9 mouse cellular contexts compared by ENCODE assay signal in the genomic region with DNA sequence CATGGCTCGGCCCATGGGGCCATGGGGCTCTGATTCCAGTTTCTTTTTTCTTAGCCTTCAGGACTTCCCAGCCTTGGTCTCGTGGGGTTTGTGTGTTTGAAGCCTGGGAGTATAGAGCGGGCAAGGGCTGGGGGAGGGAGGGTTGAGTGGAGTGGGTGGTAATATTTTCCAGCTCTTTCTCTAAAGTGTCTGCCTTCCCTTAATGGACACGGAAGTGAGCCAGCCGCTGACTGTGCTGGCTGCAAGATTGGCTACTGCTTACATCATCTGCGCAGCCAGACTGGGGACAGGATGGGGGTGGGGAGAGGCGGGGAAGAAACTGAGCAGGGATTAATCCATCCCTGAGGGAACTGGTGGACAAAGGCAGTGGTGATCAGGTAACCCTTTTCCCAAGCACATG. TPM values are rescaled to one million over a fixed set of nuclear protein-coding genes. Genes with fewer than 3 reads are reported as not detected.
A peak's percentile ranks its signal among the peaks of the same experiment; 100 is the strongest.
DNase-seq lines count a peak whose midpoint lies in the region; ATAC-seq lines count a peak whose summit lies in the region.
"Had no signal": no experiment of that assay in that cellular context is flagged by ENCODE, and none has a peak within 500 bp of the region (broad histone marks: within the 10 kb centered on the region; RNA-seq: fewer than 3 reads in every experiment).

No protein-coding gene starts in this region.

- H3K9me3 ChIP-seq in liver, embryonic 12.5 days (replicated peaks) = no peaks in the 10 kb centered on the region
- H3K9me3 ChIP-seq in neural tube, embryonic 13.5 days = no peaks in the 10 kb centered on the region

- peak; percentile 40 for DNase-seq in liver
- peak; percentile 53 for DNase-seq in forelimb bud, embryonic 11.5 days (ENCODE audit: low read depth, low spot score)
- peak; percentile 68 for DNase-seq in heart, postnatal 4 days
- peak; percentile 34 for DNase-seq in left cerebral cortex, postnatal 4 days
- DNase-seq in spleen, postnatal 10 days (ENCODE audit: low spot score in 2 of 2) = no peak

- no peaks in the 10 kb centered on the region for H3K36me3 ChIP-seq in liver, embryonic 12.5 days
- H3K36me3 ChIP-seq in neural tube, embryonic 13.5 days = no peaks in the 10 kb centered on the region

- H3K27ac ChIP-seq in liver, embryonic 12.5 days = no peak overlapping the region
- peak overlapping the region; percentile 72 for H3K27ac ChIP-seq in neural tube, embryonic 13.5 days (replicated peaks)

- H3K27me3 ChIP-seq in liver, embryonic 12.5 days (replicated peaks) = no peaks in the 10 kb centered on the region
- no peaks in the 10 kb centered on the region for H3K27me3 ChIP-seq in neural tube, embryonic 13.5 days

- no peaks in the 10 kb centered on the region for H3K4me1 ChIP-seq in liver, embryonic 12.5 days
- peaks cover 27% of the 10 kb centered on the region for H3K4me1 ChIP-seq in neural tube, embryonic 13.5 days (replicated peaks)

- no peak overlapping the region for H3K4me3 ChIP-seq in liver, embryonic 12.5 days
- no peak overlapping the region for H3K4me3 ChIP-seq in neural tube, embryonic 13.5 days

- no peak overlapping the region for H3K9ac ChIP-seq in liver, embryonic 12.5 days
- H3K9ac ChIP-seq in neural tube, embryonic 13.5 days = no peak overlapping the region

- intact Hi-C loops in left cerebral cortex, postnatal 4 days (cut with DNase I) = no loop called here

- H3K4me2 ChIP-seq in liver, embryonic 12.5 days = no peak overlapping the region
- H3K4me2 ChIP-seq in neural tube, embryonic 13.5 days = no peak overlapping the region

- 44% methylated on average over 7 of the region's 7 CpGs for WGBS in liver, embryonic 12.5 days (ENCODE audit: insufficient replicate concordance)
- WGBS in neural tube, embryonic 13.5 days = 45% methylated on average over 7 of the region's 7 CpGs

- no peak for ATAC-seq in liver, embryonic 12.5 days
- peak; percentile 78 for ATAC-seq in neural tube, embryonic 13.5 days (ENCODE audit: low read depth)
- no peak for ATAC-seq in megakaryocyte-erythroid progenitor cell, adult 5-6 weeks (replicated peaks; ENCODE audit: low FRiP score, low TSS enrichment, poor library complexity, severe bottlenecking)

RNA-seq across cellular contexts. Expression of a gene that starts 52.3 kb away (rescaled TPM):
- polyA plus RNA-seq in liver, embryonic 12.5 days (2016; fragmentation: Nextera tagmentation; extraction: Ambion mirVana) = not detected in 2 replicates
- not detected for total RNA-seq in heart, postnatal 4 days (2021)
- total RNA-seq in left cerebral cortex, postnatal 4 days (2021) = not detected
- not detected in 2 replicates for polyA plus RNA-seq in neural tube, embryonic 13.5 days (2015; fragmentation: Nextera tagmentation; extraction: Ambion mirVana)
- not detected in 2 replicates for total RNA-seq in megakaryocyte-erythroid progenitor cell, adult 5-6 weeks (2014; fragmentation: Nextera tagmentation)
- not detected in 2 replicates for total RNA-seq in megakaryocyte-erythroid progenitor cell, adult 5-6 weeks (2017)
- total RNA-seq: left cerebral cortex, adult 8-10 months had no signal

Comparison
In these comparisons a context has a peak if more than half of its experiments do, and no peak if none do; other contexts are left out.
1. DNase-seq: peak in liver (single experiment), forelimb bud, embryonic 11.5 days (single experiment), heart, postnatal 4 days (single experiment) and left cerebral cortex, postnatal 4 days (single experiment); none in spleen, postnatal 10 days (0 of 2).